Mouse (Mus musculus): ENCODE results near the gene Slc30a2. TPM values are rescaled to one million over a fixed set of nuclear protein-coding genes. Genes with fewer than 3 reads are reported as not detected.

Gene Slc30a2
- polyA plus RNA-seq, 1 experiment, result 0.58 TPM

DNA sequence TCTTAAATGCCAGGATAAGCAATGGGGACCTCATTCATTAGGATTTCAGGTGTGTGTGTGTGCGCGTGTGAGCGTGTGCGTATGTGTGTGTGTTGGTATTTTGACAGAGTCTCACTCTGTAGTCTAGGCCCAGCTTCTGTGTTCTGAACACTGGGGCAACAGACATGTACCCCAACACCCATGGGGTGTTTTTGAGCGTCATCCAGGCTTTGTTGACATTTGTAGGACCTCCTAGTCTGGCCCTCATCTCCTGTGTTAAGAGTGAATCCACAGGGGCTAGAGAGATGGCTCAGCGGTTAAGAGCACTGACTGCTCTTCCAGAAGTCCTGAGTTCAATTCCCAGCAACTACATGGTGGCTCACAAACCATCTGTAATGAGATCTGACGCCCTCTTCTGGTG is 52.2 kb downstream of the Slc30a2 start:
- no peak for DNase-seq (ENCODE audit: extremely low spot score in 1 of 2, low spot score in 1 of 2)

DNA sequence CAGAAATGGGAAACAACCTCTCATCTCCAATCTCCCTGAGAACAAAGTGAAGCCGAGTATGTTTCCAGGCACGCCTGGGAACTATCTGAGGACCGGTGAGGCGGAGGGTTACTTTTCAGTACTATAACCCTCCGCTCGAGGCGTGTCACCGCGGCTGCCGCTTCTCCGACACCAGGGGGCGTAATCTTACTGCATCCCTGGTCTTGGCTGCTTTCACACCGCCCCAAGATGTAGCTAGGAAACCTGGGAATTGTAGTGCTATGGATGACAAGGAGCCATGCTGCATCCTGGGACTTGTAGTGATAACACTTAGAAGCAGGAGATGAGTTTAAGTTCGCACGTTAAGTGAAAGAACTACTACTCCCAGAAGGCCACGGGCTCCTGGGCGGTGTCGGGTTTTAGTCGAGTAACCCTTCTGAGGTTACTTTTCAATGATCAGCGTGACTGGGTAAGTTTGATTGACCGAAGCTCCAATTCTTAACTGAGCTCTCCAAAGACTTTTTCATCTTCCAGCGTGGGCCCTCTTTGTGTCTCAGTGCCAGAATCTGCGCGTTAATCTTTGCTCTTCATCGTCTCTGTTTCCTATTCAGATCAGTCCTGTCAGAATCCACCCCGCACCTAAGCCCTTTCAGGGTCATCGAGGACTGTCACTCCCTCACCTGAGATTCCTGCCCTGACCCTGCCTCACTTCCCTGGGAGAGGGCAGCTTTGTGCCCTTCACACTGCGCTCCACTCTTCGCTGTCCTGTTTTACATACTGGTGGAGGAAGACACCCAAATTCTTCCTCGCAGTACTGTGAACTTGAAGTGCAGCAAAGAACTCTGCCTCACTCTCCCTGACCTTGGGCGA is 53.2 kb downstream of the Slc30a2 start, which contains the start of gene Pafah2:
TSS of gene Pafah2 (plus strand) at position 344 of the 849 bp plus-strand sequence.
- DNase-seq (ENCODE audit: extremely low spot score in 1 of 2, low spot score in 1 of 2), result peak; percentile 98 to 99

DNA sequence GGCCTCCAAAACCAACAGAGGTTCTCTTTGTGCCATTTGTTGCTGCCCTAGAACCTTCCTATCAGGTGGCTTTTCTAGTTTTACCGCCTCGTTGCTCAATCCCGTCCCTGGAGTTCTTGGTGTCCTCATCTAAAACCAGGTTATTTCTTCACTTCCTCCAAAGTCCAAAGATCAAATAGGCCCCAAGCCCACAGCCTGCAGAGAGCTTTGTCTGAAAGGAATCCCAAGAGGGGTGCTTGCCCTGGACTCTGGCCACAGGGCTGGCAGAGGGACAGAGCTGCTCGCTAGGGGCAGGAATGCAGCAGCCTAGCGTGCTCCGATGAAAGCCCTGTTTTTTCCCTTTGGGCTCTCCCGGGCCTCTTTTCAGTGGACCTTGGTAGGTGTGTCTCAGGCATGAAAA is 54.1 kb downstream of the Slc30a2 start:
- peak in 1 of 2 experiments; percentile 58 for DNase-seq (ENCODE audit: extremely low spot score in 1 of 2, low spot score in 1 of 2)

DNA sequence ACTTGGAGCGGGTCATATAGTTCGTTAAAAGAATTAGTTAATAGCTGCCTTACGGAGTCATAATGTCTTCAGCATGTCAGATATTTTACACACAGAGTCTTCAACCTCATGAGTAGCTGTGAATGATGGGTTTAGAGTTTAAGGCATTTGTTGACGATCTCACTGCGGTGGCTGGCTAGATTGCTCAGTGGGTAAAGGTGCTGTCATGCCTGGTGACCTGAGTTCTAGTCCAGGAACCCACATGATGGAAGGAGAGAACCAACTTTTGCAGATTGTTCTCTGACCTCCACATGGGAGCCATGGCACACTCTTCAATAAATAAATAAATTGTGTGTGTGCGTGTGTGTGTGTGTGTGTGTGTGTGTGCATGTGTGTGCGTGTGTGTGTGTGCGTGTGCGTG is 54.8 kb downstream of the Slc30a2 start:
- no peak for DNase-seq (ENCODE audit: extremely low spot score in 1 of 2, low spot score in 1 of 2)

DNA sequence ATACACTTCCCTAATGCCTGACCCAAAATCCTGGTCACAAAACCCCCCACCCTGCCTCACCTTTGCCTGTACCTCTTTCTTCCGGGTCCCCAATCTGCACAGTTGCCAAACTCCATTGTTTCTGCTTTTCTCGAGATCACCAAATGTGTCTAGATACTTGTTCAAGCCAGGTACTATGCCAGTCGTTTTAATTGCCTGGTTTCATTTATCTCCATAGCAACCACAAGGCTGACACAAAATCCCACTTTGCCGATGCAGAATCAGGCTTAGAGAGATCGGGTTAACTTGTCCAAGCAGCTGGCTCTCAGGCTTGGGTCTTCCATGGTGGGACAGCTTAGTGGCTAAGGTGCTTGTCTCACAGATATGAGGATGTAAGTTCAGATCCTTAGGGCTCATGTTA is 57.2 kb downstream of the Slc30a2 start:
- DNase-seq (ENCODE audit: extremely low spot score in 1 of 2, low spot score in 1 of 2), result no peak

DNA sequence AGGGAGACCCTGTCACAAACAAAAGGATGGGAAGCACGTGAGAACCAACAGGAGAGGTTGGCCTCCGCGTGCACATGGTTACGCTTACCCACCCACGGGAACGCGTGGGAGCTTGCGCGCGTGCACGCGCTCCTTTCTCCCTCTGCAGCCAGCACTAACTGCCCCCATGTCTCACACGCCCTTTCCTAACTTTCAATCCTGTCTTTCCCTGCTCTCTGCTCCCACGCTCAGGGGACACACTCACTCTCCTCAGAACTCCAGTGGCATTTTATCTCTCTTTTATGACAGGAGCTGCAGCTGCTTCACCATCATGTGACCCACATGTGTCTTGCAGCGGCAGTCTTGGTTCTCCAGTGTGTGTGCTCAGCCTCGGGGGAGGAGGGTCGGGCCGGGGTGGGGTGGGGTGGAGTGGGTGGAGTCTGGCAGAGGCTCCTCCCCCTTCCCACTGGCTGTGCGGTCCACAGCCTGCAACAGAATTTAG is 58.2 kb downstream of the Slc30a2 start:
- peak; percentile 83 to 85 for DNase-seq (ENCODE audit: extremely low spot score in 1 of 2, low spot score in 1 of 2)

DNA sequence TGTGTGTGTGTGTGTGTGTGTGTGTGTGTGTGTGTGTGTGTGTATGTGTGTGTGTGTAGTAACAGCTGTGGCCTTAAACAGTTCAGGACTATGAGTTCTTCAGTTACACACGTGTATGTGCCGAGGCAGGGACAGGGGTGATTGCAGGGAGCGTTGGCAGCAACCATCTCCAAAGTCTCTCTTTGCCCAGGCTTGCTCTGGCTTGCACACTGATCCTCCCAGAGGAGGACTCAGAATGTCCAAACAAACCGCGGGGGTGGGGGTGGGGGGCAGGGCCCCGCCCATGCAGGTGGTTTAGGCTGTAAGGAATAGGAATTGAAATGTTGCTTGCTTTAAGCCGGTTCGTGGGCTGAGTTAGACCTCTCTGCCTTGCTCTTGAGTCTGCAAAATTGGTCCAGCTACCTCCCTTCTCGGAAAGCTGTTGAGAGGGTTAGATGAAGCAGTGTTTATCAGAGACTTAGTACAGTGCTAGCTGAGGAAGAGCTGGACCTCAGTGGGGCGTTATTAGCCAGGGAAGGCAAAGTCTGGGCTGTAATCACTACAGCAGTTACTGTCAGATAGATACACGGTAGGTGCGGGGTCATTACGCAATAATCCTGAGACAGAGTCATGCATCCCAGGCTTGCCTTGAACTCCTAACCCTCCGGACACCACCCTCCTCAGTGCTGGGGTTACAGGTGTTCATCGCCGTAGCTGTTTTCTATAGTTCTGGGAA is 59.0 kb downstream of the Slc30a2 start:
- DNase-seq (ENCODE audit: extremely low spot score in 1 of 2, low spot score in 1 of 2), result no peak

DNA sequence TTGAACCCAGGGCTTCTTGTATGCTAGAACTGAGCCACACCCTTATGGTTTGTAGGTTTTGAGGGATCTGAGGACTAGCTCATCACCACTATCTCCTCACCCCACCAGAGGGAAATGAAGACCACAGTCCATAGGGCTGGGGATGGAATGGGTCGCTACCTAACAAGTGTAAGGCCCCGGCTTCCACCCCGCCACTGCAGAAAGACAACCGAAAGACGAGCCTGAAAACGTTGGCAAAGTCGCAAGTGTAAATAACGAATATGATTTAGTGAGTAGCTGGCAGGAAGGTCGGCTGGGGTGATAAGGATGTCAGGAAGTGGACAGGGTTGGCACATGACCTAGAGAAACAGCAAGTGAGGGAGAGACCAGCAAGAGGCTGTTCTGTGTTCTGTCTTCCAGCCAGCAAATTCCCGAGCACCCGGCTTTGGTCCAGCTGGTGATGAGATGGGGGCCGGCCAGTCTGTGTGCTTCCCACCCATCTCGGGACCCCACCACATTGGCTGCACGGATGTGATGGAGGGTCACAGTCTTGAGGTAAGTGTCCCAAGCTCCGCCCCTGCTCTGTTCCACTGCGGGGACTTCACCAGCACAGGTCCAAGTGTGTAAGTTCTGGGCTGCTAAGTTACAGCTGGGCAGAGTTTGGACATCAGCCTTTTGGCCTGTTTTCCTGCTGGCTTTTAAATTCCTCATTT is 59.7 kb downstream of the Slc30a2 start:
- no peak for DNase-seq (ENCODE audit: extremely low spot score in 1 of 2, low spot score in 1 of 2)

DNA sequence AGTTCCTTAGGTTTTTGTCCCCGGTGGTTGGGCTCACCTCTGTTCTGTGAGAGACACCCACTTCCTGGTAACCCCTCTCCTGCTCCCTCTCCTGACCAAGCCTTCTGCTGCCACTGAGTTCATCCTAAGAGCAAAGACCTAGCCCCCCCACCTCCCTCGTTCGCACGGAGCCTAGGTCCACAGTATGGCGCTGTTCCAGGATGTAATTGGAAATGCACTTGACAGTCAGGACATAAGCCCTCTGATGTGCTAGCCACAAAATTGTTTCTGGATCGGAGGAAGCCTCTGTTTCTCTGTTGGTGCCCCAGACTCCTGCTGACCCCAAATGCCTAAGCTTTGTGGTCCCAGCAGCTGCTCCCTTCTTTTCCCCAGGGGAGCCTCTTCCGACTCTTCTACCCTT is 60.7 kb downstream of the Slc30a2 start:
- no peak for DNase-seq (ENCODE audit: extremely low spot score in 1 of 2, low spot score in 1 of 2)

Other genes with a start within 250 kb of the Slc30a2 start
- 5.6 and 7.1 TPM in 2 replicates for gene Cd52, start 248.1 kb upstream of the Slc30a2 start, polyA plus RNA-seq (2012; rRNA removed)
- 42.6 and 43.1 TPM in 2 replicates for gene Ubxn11, start 240.6 kb upstream of the Slc30a2 start, polyA plus RNA-seq (2012; rRNA removed)
- gene Sh3bgrl3, start 214.4 kb upstream of the Slc30a2 start, polyA plus RNA-seq (2012; rRNA removed), result 415 and 538 TPM in 2 replicates
- gene Cep85, start 156.1 kb upstream of the Slc30a2 start, polyA plus RNA-seq (2012; rRNA removed), result 18.1 and 25.0 TPM in 2 replicates
- gene Gm7534, start 140.2 kb upstream of the Slc30a2 start, polyA plus RNA-seq (2012; rRNA removed), result 0.04 TPM in 1 of 2 replicates, not detected in the other
- gene Catsper4, start 115.8 kb upstream of the Slc30a2 start, polyA plus RNA-seq (2012; rRNA removed), result 0.10 and 0.19 TPM in 2 replicates
- 0.36 and 0.44 TPM in 2 replicates for gene Cnksr1, start 104.8 kb upstream of the Slc30a2 start, polyA plus RNA-seq (2012; rRNA removed)
- gene E130218I03Rik, start 99.5 kb upstream of the Slc30a2 start, polyA plus RNA-seq (2012; rRNA removed), result not detected in 2 replicates
- 10.0 and 11.3 TPM in 2 replicates for gene Zfp593, start 97.6 kb upstream of the Slc30a2 start, polyA plus RNA-seq (2012; rRNA removed)
- gene Gm30191, start 96.2 kb upstream of the Slc30a2 start, polyA plus RNA-seq (2012; rRNA removed), result not detected in 2 replicates
- 7.4 and 7.9 TPM in 2 replicates for gene Grrp1, start 89.1 kb upstream of the Slc30a2 start, polyA plus RNA-seq (2012; rRNA removed)
- gene Pdik1l, start 55.3 kb upstream of the Slc30a2 start, polyA plus RNA-seq (2012; rRNA removed), result 8.5 and 8.9 TPM in 2 replicates
- gene Trim63, start 28.1 kb upstream of the Slc30a2 start, polyA plus RNA-seq (2012; rRNA removed), result 0.15 and 0.36 TPM in 2 replicates
- gene Extl1, start 40.7 kb downstream of the Slc30a2 start, polyA plus RNA-seq (2012; rRNA removed), result 30.3 and 32.1 TPM in 2 replicates
- gene Pafah2, start 53.1 kb downstream of the Slc30a2 start, polyA plus RNA-seq (2012; rRNA removed), result 11.4 and 12.4 TPM in 2 replicates
- 976 and 1,019 TPM in 2 replicates for gene Stmn1, start 125.1 kb downstream of the Slc30a2 start, polyA plus RNA-seq (2012; rRNA removed)
- gene Paqr7, start 153.5 kb downstream of the Slc30a2 start, polyA plus RNA-seq (2012; rRNA removed), result 60.0 and 65.6 TPM in 2 replicates
- gene Aunip, start 167.8 kb downstream of the Slc30a2 start, polyA plus RNA-seq (2012; rRNA removed), result 0.50 TPM in 1 of 2 replicates, not detected in the other
- 135 and 139 TPM in 2 replicates for gene Mtfr1l, start 192.2 kb downstream of the Slc30a2 start, polyA plus RNA-seq (2012; rRNA removed)
- gene Selenon, start 209.0 kb downstream of the Slc30a2 start, polyA plus RNA-seq (2012; rRNA removed), result 16.4 and 19.4 TPM in 2 replicates